In genomic region chr9:13760430-13760829, GRCm38 (mm10) we compare ENCODE assay signal across 17 mouse cellular contexts.
"Had no signal": no experiment of that assay in that cellular context is flagged by ENCODE, and none has a peak within 500 bp of the region (broad histone marks: within the 10 kb centered on the region; RNA-seq: fewer than 3 reads in every experiment).

No protein-coding gene starts in this region.

- H3K9ac ChIP-seq: neural tube, embryonic 12.5 days; neural tube, embryonic 13.5 days; neural tube, embryonic 15.5 days; stomach, embryonic 15.5 days had no signal

- H3K27ac ChIP-seq: neural tube, embryonic 12.5 days; neural tube, embryonic 13.5 days; neural tube, embryonic 15.5 days; stomach, embryonic 15.5 days; stomach, postnatal 0 days had no signal

- H3K4me2 ChIP-seq: neural tube, embryonic 12.5 days; neural tube, embryonic 13.5 days; neural tube, embryonic 15.5 days; stomach, embryonic 15.5 days had no signal

- H3K36me3 ChIP-seq: neural tube, embryonic 12.5 days; neural tube, embryonic 15.5 days; stomach, embryonic 15.5 days had no signal

- H3K4me3 ChIP-seq: neural tube, embryonic 12.5 days; neural tube, embryonic 13.5 days; neural tube, embryonic 15.5 days; stomach, embryonic 15.5 days had no signal

- H3K27me3 ChIP-seq: neural tube, embryonic 12.5 days; neural tube, embryonic 13.5 days; neural tube, embryonic 15.5 days; stomach, embryonic 15.5 days had no signal

- H3K9me3 ChIP-seq: neural tube, embryonic 12.5 days; neural tube, embryonic 15.5 days; stomach, embryonic 15.5 days had no signal

- H3K4me1 ChIP-seq: neural tube, embryonic 12.5 days; neural tube, embryonic 15.5 days; stomach, embryonic 15.5 days had no signal

- DNase-seq: retina, postnatal 1 day; right cerebral cortex, adult 18-20 months; right cerebral cortex, postnatal 14 days; right cerebral cortex, postnatal 25 days; right cerebral cortex, postnatal 4 days; spleen, adult 18-20 months; thymus, adult 18-20 months; thymus, adult 2 months; thymus, postnatal 14 days; thymus, postnatal 25 days; thymus, postnatal 36 days; thymus, postnatal 4 days had no signal
